Mouse (Mus musculus): ENCODE data around the gene S100a4. TPM values are rescaled to one million over a fixed set of nuclear protein-coding genes. Genes with fewer than 3 reads are reported as not detected.
A peak's percentile ranks its signal among the peaks of the same experiment; 100 is the strongest.

S100a4 gene
- total and polyA plus RNA-seq, 2 experiments from 2014 or later, result 3.0 to 3.1 TPM

DNA sequence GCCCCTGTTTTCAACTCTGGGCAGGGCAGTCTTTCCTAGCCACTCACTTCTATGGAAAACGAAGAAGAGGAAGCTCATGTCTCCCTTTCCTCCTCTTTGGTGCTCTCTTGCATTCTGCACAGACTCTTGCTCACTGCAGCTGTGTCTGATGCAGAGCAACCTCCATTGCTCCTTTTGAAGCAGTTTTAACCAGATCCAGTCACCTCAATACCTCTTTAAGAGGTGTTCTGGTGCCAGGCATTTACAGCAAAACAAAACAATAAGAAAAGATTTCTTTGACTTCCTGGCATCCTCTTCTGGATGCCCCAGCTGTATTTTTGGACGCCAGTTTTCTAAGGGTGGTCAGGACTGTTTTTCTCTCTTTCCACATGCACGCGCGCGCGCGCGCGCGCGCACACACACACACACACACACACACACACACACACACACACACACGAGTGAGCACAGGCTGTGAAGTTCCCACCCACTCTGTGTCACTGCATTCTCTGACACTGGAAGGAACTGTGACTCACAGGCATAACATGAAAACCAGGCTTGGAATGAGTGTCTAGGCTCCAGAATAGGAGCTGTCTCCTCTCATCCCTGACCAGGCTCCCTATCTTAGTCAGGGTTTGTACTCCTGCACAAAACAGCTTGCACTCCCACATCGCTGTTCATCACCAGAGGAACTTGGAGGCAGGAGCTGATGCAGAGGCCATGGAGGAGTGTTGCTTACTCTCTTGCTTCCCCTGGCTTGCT is 16.0 kb upstream of the S100a4 start:
- WGBS, result 87% methylated on average over 14 of the region's 14 CpGs
- no peak overlapping the region for H3K4me3 ChIP-seq (ENCODE audit: low read length)
- no peak overlapping the region for H3K9ac ChIP-seq (replicated peaks; ENCODE audit: low read length)

DNA sequence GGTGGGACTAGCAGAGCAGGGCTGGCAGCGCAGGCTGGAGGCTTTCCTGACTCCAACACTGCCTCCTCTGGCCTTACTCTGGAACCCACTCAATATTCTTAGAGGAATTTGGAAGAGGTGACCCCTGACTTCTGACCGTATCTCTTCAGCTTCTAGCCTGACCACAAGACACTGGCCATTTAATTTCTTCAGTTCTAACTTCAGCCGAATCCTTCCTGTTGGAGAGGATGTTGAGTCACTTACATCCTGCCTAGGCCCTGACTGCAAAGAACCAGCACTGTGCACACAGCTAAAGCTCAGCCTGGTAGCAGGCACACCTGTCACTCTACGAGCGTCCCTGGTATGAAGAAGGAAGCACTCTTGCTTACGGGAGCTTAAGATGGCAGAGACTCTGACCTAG is 14.2 kb upstream of the S100a4 start:
- Histone ChIP-seq H3K4me1 (ENCODE audit: insufficient read depth, low read length) (no peaks in the 10 kb centered on the region), H3K4me2 (ENCODE audit: low read depth, low read length) (no peak overlapping the region), H3K27ac (no peak overlapping the region), H3K9me3 (ENCODE audit: low read length) (no peaks in the 10 kb centered on the region), H3K4me3 (ENCODE audit: low read length) (no peak overlapping the region), H3K9ac (replicated peaks; ENCODE audit: low read length) (no peak overlapping the region), H3K36me3 (ENCODE audit: insufficient read depth, low read length) (no peaks in the 10 kb centered on the region), H3K27me3 (ENCODE audit: insufficient read depth, low read length) (no peaks in the 10 kb centered on the region)
- ATAC-seq, result no peak
- TF ChIP-seq CTCF (IDR thresholded peaks at IDR 0.05; ENCODE audit: low read depth), result no peak
- 86% methylated on average over 6 of the region's 6 CpGs for WGBS
- no peak for DNase-seq (ENCODE audit: low spot score)

More for the DNA sequence above, 16.0 kb upstream of the S100a4 start:
- no peaks in the 10 kb centered on the region for H3K27me3 ChIP-seq (ENCODE audit: insufficient read depth, low read length)
- H3K9me3 ChIP-seq (ENCODE audit: low read length), result no peaks in the 10 kb centered on the region
- TF ChIP-seq CTCF (IDR thresholded peaks at IDR 0.05; ENCODE audit: low read depth), result no peak
- H3K27ac ChIP-seq, result no peak overlapping the region
- DNase-seq (ENCODE audit: low spot score) (no peak), ATAC-seq (no peak)
- H3K36me3 ChIP-seq (ENCODE audit: insufficient read depth, low read length), result no peaks in the 10 kb centered on the region
- H3K4me1 ChIP-seq (ENCODE audit: insufficient read depth, low read length), result no peaks in the 10 kb centered on the region
- no peak overlapping the region for H3K4me2 ChIP-seq (ENCODE audit: low read depth, low read length)

DNA sequence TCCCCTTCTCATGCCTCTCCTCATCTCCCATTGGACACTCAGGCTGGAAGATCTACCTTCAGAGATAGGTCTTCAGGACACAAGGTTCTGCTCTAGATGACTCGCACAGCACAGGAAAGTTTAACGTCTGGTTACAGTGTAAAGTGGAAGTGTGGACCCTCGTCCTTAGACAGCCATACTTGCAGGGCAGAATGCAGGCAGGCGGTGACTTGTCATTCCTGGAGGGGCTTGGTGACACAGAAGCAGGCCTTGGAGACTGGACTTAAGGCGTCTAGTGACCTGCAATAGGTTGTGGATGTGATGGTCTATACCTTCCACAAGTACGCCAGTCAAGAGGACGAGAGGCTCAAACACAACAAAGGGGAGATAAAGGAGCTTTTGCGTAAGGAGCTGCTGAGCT is 13.6 kb upstream of the S100a4 start, which contains the start of gene S100a2:
S100a2 (plus strand) TSS at position 301 of the 400 bp plus-strand sequence.
- Histone ChIP-seq H3K36me3 (ENCODE audit: insufficient read depth, low read length) (no peaks in the 10 kb centered on the region), H3K9ac (replicated peaks; ENCODE audit: low read length) (no peak within 1 kb of the TSS), H3K4me3 (ENCODE audit: low read length) (no peak within 1 kb of the TSS), H3K9me3 (ENCODE audit: low read length) (no peaks in the 10 kb centered on the region), H3K4me2 (ENCODE audit: low read depth, low read length) (no peak within 1 kb of the TSS), H3K27ac (no peak within 1 kb of the TSS), H3K27me3 (ENCODE audit: insufficient read depth, low read length) (no peaks in the 10 kb centered on the region), H3K4me1 (ENCODE audit: insufficient read depth, low read length) (no peaks in the 10 kb centered on the region)
- TF ChIP-seq CTCF (IDR thresholded peaks at IDR 0.05; ENCODE audit: low read depth), result no peak
- DNase-seq (ENCODE audit: low spot score) (no peak), ATAC-seq (no peak)
- 86% methylated on average over 8 of the region's 8 CpGs for WGBS

DNA sequence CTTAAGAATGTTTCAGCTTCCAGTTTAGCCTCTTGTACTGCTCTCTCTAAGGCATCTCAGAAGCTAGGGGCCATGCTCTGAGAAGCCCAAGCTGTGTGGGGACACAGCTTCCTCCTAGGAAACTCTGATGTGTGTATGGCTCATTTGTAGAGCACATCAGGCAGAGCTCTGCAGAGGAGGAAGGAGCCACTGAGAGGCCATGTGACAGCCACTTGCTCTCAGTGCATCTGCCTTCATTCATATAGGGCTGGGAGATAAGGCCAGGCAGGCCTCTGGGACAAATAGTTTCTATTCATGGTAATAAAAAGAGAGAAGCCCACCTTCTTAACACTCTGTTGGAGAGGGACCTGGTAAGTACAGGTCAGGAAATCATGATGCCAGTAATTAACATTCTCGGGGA is 9.1 kb upstream of the S100a4 start:
- no peaks in the 10 kb centered on the region for H3K9me3 ChIP-seq (ENCODE audit: low read length)
- 84% methylated on average over 1 of the region's 1 CpGs for WGBS
- no peak overlapping the region for H3K4me3 ChIP-seq (ENCODE audit: low read length)
- H3K36me3 ChIP-seq (ENCODE audit: insufficient read depth, low read length), result no peaks in the 10 kb centered on the region
- DNase-seq (ENCODE audit: low spot score) (no peak), ATAC-seq (no peak)
- no peak overlapping the region for H3K9ac ChIP-seq (replicated peaks; ENCODE audit: low read length)
- no peak overlapping the region for H3K27ac ChIP-seq
- TF ChIP-seq CTCF (IDR thresholded peaks at IDR 0.05; ENCODE audit: low read depth), result no peak
- H3K27me3 ChIP-seq (ENCODE audit: insufficient read depth, low read length), result no peaks in the 10 kb centered on the region
- no peaks in the 10 kb centered on the region for H3K4me1 ChIP-seq (ENCODE audit: insufficient read depth, low read length)
- no peak overlapping the region for H3K4me2 ChIP-seq (ENCODE audit: low read depth, low read length)

DNA sequence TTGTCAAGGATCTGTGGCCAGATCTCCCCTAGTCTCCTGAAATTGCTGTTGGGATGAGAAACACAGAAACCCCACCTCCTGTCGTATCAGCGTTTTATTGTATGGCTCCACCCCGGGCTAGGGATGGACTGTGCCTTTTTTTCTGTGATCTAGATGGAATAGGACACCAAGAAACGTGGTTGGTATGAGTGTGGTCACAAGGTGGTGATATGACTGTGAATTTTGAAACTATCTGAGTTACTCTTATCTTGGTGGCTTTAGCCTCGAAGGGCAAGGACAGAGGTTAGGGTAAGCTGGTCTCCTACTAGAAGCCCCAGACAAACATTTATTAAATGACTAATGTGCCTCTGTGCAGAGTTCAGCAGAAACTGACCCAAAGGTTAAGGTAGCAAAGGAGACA is 8.0 kb upstream of the S100a4 start:
- no peaks in the 10 kb centered on the region for H3K27me3 ChIP-seq (ENCODE audit: insufficient read depth, low read length)
- TF ChIP-seq CTCF (IDR thresholded peaks at IDR 0.05; ENCODE audit: low read depth), result no peak
- ATAC-seq (no peak), DNase-seq (ENCODE audit: low spot score) (no peak)
- H3K36me3 ChIP-seq (ENCODE audit: insufficient read depth, low read length), result no peaks in the 10 kb centered on the region
- no peaks in the 10 kb centered on the region for H3K4me1 ChIP-seq (ENCODE audit: insufficient read depth, low read length)
- no peak overlapping the region for H3K4me2 ChIP-seq (ENCODE audit: low read depth, low read length)
- H3K27ac ChIP-seq, result no peak overlapping the region
- no peaks in the 10 kb centered on the region for H3K9me3 ChIP-seq (ENCODE audit: low read length)
- 78% methylated on average over 5 of the region's 5 CpGs for WGBS
- no peak overlapping the region for H3K9ac ChIP-seq (replicated peaks; ENCODE audit: low read length)
- H3K4me3 ChIP-seq (ENCODE audit: low read length), result no peak overlapping the region

DNA sequence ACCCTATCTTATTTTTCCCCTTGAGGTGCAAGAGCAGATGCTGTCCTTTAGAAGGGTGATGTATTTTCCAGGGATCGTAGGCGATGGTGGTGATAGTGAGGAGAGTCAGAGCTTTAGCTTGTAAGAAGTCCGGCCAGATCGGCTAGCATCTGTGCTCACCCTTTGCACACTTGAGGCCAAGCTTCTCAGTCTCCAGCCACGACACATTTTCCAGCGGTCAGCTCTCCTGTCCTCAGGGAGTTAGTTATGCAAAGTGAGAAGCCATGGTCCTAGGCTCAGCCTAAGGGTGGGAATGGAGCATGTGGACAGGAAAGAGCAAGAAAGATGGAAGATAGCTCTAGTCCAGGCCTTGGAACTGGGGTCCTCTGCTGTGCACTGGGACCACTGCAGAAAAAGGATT is 6.8 kb upstream of the S100a4 start:
- WGBS, result 90% methylated on average over 6 of the region's 6 CpGs
- ATAC-seq (no peak), DNase-seq (ENCODE audit: low spot score) (no peak)
- no peak overlapping the region for H3K4me2 ChIP-seq (ENCODE audit: low read depth, low read length)
- no peaks in the 10 kb centered on the region for H3K4me1 ChIP-seq (ENCODE audit: insufficient read depth, low read length)
- no peak overlapping the region for H3K9ac ChIP-seq (replicated peaks; ENCODE audit: low read length)
- no peak overlapping the region for H3K27ac ChIP-seq
- no peaks in the 10 kb centered on the region for H3K9me3 ChIP-seq (ENCODE audit: low read length)
- H3K36me3 ChIP-seq (ENCODE audit: insufficient read depth, low read length), result no peaks in the 10 kb centered on the region
- no peak for TF ChIP-seq CTCF (IDR thresholded peaks at IDR 0.05; ENCODE audit: low read depth)
- H3K4me3 ChIP-seq (ENCODE audit: low read length), result no peak overlapping the region
- H3K27me3 ChIP-seq (ENCODE audit: insufficient read depth, low read length), result no peaks in the 10 kb centered on the region

DNA sequence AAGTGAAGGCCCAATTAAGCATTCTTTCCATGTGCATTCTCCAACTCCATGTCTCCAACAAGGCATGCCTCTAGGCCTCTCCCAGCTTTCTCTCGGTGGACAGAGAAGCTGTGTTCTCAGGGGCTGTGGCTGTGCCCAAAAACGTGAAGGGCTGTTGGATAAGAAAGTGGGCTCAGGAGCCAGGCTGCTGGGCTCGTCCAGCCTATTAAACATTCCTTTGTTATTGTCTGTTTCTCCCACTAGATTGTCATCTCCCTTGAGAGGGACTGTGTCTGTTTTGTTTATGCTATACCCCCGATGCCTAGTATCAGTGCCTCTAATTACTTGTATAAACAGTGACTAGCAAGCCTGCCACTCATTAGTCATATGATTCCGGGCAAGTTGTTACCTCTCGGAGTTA is 5.8 kb upstream of the S100a4 start:
- H3K27ac ChIP-seq, result no peak overlapping the region
- WGBS, result 50% methylated on average over 6 of the region's 6 CpGs
- no peaks in the 10 kb centered on the region for H3K27me3 ChIP-seq (ENCODE audit: insufficient read depth, low read length)
- no peak overlapping the region for H3K4me3 ChIP-seq (ENCODE audit: low read length)
- H3K9ac ChIP-seq (replicated peaks; ENCODE audit: low read length), result no peak overlapping the region
- H3K4me2 ChIP-seq (ENCODE audit: low read depth, low read length), result no peak overlapping the region
- 0 out of 2 replicates have a peak, but pooled peaks have one; percentile 27 for ATAC-seq
- no peak for DNase-seq (ENCODE audit: low spot score)
- H3K9me3 ChIP-seq (ENCODE audit: low read length), result no peaks in the 10 kb centered on the region
- H3K4me1 ChIP-seq (ENCODE audit: insufficient read depth, low read length), result no peaks in the 10 kb centered on the region
- H3K36me3 ChIP-seq (ENCODE audit: insufficient read depth, low read length), result no peaks in the 10 kb centered on the region
- no peak for TF ChIP-seq CTCF (IDR thresholded peaks at IDR 0.05; ENCODE audit: low read depth)
